Mouse (Mus musculus) T-cell, adult 2 months (primary cell): Measurements from ENCODE around the gene Olfr356.

ENCODE experiments used
- DNase-seq: peaks from one replicate; pipeline ENCODE4 v3.0.0; 2022; ENCODE audit warnings: low spot score

Olfr356 gene

GRCm38 (mm10) chr2:36936821-36937220, at the start of gene Olfr356:
Gene Olfr356, plus strand, starts transcription at chr2:36937121.
- no peak for DNase-seq

GRCm38 (mm10) chr2:36892836-36893235, 44.1 kb upstream of the Olfr356 start, which contains the start of gene Olfr353:
Gene Olfr353, minus strand, starts transcription at chr2:36892936.
- no peak for DNase-seq

GRCm38 (mm10) chr2:36897114-36897513, 39.8 kb upstream of the Olfr356 start:
- DNase-seq: no peak

DNA sequence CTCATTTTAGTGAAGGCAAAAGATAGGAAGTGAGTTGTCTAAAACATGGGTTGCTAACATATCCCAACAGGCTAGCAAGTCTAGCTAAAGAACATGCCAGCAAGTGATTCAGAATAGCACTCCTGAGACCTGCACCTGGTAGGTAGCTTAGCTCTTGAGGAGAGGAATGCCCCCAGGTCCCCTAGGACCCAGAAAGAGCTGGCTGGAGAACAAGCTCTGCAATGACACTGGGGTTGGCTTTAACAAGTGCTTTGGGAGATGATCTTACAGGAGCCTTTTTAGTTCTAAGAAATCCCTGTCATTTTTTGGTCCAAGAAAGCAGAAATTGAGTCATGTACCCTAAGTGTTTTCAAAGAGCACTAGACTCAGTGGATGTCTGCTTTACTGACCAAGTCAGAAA, 31.5 kb upstream of the Olfr356 start, which contains the start of gene Olfr354:
Gene Olfr354 (plus strand): TSS at position 301 of the 400 bp plus-strand sequence.
- DNase-seq: no peak

DNA sequence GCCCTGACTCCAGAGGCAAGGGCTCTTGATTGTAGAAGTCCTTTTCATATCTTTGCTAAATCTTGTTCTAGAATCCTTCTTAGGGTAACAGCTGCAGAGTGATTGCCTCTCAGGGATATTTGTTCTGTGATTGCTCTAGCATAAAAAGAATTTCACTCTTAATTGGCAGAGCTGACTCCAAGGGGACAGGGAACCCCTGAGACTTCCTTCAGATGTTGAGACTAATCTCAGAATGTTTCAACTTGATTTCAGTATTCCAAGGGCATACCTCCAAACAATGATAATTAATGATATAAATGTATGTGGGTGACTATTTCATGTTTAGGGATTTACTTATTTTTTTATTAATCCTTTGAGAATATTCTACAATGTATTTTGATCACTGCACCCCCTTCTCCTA, 8.1 kb upstream of the Olfr356 start, which contains the start of gene Olfr355:
Gene Olfr355 (minus strand): TSS at position 101 of the 400 bp plus-strand sequence.
- DNase-seq: no peak
